Mouse (Mus musculus): ENCODE data around the gene Pigv. TPM values are rescaled to one million over a fixed set of nuclear protein-coding genes. Genes with fewer than 3 reads are reported as not detected.

Gene Pigv
- 10 to 100 TPM; 10.8 to 11.3 TPM for total RNA-seq (2021)

DNA sequence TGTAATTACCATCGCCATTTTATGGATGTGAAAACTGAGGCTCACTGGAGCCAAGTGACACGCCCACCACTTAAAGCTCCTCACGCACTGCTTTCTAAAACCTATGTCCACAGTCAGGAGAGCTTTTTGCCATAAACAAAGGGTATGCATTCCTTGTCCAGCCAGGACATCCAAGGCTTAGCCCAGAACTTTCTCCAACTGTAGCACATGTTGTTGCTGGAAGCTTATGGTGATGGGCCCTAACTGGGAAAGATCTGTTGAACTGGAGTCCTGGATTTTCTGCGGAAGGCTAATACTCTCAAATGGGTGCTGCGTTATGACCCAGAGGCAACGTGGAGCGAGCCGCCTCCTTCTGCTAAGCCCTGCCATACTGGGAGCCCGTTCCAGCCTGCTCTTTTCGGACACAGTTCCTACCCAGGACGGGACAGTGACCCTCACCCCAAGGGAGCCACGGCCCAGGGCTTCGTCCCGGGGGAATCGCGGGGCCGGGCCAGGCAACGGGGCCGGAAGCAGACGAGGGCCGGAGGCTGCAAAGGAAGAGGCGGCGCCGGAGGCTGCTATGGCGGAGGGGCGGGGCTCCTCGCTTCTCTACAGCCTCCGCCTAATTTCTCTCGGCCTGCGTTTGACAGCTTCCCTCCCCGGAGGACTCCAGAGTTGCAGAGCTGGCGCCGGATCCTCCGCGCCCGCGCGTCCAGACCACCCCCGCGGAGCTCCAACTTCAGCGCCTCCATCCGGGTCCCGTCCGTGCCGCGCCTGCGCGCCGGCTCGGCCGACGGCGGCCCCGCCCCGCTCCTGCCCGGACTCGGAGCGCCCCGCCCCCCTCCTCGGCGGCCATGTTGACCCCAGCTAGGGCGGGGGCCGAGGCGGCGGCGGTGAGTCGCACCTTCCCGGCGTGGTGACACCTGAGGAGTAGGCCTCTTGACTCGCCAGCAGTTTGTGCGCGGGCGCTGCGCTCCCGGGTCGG, at the start of gene Pigv:
TSS of gene Pigv (minus strand) at position 767 of the 964 bp plus-strand sequence.
- intact Hi-C loops (cut with DNase I), result loop anchor here (1.0 to 5.0 kb wide), 6 partner anchors 79 to 235 kb away; no protein-coding TSS in a partner anchor
- DNase-seq, result peak; percentile 94 to 99

DNA sequence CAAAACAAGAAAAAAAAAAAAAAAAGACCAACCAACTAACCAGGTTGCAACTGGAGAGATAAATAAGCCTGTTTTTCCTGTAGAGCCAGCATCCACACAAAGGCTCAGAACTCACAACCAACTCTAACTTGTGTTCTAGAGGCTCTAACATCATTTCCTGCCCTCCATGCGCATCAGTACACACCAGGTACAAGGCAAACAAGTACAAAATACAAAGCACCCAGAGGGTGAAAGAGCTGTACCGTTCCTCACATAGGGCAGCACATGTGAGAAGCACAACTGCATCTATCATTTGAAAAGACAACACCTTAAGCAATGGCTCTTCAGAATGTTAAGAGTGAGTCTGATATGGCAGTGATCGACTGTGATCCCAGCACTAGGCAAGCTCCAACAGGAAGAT, 47.3 kb upstream of the Pigv start:
- intact Hi-C loops (cut with DNase I), result no loop called here
- no peak for DNase-seq

DNA sequence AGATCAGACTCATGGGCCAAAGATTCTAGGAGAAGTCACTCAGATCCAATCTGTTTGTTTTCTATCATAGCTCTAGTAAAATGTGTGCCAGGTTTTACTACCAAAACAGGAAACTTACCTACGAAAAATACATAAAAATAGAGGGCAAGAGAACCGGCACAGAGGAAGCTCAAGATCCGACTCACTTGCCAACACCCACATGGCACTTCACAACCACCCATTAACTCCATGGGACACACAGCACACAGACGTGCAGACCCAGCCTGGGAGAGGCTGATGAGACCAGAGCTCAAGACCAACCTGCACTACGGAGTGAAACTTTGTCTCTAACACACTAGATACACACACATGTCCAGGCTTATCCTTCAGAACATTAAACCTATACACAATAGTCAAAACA, 40.3 kb upstream of the Pigv start:
- DNase-seq, result no peak

DNA sequence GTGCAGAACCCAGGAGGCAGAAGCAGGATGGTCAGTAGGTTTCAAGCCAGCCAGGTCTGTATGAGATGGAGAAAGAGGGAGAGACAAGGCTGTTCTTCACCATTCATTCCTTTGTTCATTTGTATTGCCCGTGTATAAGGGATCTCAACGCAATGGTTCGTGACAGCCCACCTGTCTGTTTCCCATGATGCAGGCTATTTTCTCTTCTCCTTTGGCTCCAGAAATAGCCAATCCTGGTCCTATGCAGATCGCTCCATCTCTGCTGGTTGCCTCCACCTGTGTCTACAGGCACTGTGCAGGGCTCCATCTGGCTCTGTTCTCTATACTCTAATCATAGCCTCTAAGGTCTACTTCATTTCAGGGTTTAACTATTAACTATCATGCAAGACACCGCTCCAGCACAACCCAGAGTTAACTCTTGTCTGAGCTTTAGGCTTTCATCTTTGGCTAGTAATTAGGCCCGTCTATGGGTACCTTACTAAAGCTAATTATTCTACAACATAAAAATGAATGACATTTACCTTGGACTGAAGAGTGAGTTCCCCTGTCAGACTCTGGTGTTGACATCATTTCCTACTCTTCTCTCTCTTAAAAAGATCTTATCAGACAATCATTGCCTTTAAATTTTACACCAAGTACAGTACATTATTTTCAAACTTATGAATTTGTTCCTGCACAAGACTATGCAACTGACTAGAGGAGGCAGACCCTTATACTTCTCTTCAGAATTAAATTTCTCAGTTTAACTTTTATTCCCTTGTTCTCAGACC, 39.0 kb upstream of the Pigv start:
- no peak for DNase-seq
- intact Hi-C loops (cut with DNase I), result no loop called here

More for the DNA sequence above, 40.3 kb upstream of the Pigv start:
- intact Hi-C loops (cut with DNase I), result no loop called here

DNA sequence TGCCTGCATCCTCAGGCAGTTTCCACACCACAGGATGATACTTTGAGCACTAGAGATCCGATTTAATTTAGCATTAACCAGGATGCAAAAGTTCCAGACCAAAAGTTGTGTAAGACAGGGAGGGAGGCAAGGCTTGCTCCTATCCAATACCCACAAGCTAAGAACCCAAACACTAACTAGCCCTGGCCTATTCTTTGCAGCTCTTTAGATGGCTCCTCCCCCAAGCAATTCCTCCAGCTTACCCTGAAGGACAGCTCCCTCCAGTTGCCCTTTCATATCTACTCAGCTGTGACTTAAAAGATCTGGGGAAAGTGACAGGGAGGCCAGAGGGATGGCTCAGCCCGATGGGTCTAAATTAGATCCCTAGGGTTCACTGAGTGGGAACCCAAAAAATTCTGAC, 36.9 kb upstream of the Pigv start:
- no peak for DNase-seq
- intact Hi-C loops (cut with DNase I), result loop anchor here (2.0 kb wide), 1 partner anchor 13 kb away; no protein-coding TSS in a partner anchor

DNA sequence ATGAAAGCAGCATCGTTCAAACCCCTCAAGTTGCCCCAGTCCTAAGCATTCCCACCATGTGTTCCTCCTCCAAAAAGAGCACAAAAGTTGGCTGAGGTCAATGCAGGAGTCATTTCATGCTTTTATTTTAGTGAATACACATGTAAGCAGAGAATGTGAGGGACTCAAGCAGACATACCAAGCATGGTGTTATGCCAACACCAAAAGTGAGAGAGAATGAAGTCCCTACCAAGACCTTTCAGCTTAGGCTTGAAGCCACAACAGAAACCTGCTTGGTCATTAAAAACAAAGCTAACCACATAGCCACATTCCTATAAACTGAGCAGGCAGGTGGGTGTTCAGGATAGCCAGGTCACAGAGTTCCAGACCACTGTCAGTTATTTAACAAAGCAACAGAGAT, 35.0 kb upstream of the Pigv start:
- no peak for DNase-seq
- intact Hi-C loops (cut with DNase I), result loop anchor here (1.0 to 2.0 kb wide), 3 partner anchors 21 to 45 kb away; no protein-coding TSS in a partner anchor

DNA sequence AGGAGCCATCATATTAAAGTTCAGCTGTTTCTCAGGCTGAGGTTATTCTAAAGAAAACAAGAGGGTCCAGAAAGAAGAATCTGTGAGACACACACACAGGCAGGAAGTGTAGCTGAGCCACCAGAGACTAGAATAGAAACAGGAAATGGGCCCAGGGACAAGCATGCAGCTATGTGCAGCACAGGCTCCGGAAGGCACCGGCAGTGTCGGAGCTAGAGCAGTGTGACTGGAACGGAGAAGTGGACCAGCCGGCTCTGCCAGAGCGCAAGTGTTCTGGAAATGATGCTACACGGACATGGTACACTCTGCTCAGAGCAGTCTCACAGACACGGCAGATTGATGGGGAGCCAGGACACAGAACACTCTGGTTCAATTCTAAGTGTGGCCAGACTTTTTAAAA, 34.5 kb upstream of the Pigv start:
- intact Hi-C loops (cut with DNase I), result loop anchor here (1.0 to 2.0 kb wide), 3 partner anchors 21 to 46 kb away; no protein-coding TSS in a partner anchor
- peak; percentile 71 to 77 for DNase-seq

DNA sequence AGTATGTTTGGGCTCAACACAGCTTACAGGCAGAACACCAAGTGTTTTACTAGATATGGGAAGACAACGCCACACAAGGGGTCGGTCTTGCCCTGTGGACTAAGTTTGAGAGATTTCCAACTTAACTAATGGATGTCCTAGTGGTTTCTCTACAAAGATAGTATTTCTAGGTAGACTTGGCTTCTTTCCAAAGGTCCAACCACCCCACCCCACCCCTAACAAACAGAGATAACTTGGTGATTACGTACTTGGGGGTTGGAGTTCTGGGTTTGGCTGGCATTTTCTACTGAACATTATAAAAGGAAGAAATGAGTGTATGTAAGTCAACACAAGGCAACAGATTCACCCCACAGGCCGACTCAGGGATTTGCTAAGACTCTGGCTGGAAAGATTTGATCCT, 32.6 kb upstream of the Pigv start:
- no peak for DNase-seq
- intact Hi-C loops (cut with DNase I), result no loop called here

DNA sequence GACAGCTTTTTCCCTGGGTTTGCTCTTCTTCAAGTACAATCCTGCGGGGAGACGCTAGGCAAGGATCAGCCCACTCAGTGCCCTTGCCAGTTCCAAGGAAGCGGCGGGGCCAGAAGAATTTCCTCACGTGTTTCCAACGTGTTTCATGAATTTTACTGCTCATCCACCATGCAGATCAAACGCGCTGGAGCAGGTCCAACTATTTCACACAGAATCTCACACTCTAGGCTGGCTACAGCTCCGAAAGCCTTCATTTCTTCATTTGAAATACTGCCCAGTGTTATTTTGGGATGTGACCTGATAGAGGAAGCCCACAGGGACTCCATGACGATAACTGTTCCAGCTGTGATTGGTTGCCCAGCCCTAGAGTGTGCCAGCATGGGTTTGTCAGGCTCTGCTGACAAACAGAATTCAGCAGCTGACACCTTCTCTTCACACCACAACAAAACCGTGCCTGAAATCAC, 28.5 kb upstream of the Pigv start:
- intact Hi-C loops (cut with DNase I), result no loop called here
- DNase-seq, result peak; percentile 58 to 73

DNA sequence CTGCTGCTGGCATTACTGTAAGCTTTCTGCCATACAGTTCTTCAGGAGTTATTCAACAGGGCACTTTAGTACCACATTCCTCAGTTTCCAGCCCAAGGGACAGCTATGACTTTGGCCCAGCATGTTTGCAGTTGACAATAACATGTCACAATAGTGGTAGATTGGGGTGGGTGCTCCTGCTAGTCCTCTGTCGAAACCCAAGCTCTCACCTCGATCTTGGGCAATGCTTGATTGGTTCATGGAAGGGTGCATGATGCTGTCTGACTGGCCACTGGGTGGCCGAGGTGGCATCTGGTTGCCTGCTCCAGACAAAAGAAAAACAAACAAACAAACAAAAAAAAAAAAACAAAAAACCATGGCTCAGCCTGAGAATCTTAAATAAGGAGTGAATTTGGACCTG, 22.9 kb upstream of the Pigv start:
- DNase-seq, result no peak
- intact Hi-C loops (cut with DNase I), result no loop called here

DNA sequence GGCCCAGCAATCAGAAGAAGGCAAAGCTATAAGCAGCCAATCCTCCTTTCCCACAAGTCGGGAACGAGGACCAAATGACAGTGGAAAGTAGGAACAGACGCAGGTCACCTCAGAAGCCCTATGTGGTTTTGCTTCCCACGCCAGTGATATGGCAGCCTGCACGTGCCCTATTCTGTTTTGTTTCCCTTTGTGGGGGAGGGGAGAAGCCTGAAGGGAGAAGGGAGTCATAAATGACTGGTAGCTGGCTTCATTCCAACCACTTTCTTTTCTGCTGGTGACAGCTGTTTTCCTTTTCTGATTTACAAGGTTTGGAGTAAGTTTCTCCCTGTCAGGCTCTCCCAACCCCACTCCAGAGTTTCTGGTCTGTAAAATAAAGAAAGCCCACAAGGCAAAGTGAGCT, 17.8 kb upstream of the Pigv start:
- intact Hi-C loops (cut with DNase I), result loop anchor here (5.0 kb wide), 1 partner anchor 37 kb away; no protein-coding TSS in a partner anchor
- no peak for DNase-seq

DNA sequence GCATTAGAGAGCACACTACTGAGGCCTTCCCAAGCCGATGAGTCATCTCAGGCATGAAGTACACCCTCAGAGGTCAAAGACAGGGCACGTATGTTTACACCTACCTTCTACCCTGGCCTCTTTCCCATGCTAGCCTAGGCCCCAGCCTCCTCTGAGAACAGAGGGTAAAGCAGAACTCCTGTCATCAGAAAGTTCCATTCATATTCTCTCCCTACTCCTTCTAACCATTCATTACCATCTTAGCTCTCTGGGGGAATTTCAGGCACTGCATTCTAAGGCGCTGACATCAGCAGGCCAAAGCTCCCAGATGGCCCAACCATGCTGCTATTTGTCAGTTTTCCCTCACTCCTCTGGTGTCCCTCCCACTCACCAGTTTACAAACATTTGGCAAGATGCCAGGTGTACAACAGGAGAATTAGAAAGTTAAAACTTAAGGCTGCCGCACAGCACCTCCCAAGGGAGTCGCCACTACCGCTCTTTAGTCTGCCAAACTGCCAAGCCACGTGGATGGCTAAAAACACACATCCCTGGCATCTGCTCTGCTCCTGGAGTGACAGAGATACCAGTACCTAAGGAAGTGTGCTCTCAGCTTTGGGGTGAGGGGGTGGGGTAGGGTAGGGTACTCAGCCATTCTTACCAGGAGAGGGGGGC, 16.1 kb upstream of the Pigv start:
- peak in 1 of 2 experiments; percentile 49 for DNase-seq
- intact Hi-C loops (cut with DNase I), result no loop called here

DNA sequence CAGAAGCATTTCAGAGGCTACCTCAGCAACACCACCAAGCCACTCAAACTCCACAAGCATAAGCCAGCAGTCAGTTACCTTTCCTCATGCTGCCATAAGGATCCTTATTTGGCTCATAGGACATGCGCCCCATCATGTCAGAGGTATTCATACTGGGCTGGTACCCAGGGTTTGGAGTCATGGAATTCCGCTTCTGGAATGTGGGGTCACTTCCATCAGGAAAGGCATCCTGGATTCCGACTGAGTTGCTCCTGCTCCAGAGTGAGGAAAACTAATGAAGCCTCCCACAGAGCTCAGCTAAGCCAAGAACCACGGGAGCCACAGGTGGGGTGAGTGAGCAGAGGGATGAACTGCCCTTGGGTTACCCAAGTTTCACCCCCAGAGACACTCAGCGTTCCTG, 14.7 kb upstream of the Pigv start:
- intact Hi-C loops (cut with DNase I), result no loop called here

DNA sequence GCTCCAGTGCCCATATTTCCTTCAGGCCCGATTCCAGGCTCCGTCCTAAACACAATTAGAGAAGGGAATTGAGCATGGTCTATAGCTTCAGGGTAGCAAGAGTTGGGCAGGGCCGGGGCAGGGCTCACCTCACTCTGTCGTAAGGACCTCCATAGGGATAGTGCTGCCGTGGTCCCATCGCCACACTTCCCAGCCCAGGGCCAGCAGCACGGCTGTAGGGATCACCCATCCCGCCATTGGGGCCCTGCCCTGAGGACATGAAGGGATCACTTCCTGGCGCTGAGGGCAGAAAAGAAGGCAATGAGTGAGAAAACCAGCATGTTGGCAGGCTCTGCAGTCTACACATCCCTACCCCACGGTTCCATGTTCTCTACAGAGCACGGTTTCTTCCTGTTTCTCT, 14.1 kb upstream of the Pigv start:
- intact Hi-C loops (cut with DNase I), result no loop called here
- DNase-seq, result no peak

More for the DNA sequence above, 14.7 kb upstream of the Pigv start:
- no peak for DNase-seq

DNA sequence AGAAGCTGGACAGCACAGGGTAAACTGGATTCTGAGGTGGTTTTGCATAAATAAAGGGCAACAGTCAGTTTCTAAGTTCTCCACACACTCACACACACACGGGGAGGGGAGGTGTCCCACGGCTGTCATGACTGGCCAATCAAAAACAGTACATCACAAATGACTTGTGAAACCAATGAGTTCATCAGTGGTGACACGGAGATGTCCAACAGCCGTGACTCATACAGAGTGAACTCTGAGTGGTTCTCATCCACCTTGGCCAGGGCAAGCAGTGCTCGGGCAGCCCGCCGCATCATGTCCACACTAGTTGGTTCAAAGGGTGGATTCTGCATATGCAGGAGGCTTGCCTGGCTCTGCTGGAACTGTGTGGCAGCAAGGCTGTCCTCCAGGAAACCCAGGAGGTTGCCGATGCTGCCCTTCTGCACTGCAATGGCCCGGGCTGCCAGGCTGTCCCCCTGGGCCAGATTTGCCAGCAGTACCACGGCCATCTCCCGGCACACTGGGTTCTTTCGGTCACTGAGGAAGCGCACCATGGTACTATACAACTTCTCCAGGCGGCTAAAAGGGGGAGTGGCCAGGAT, 7.8 kb upstream of the Pigv start:
- intact Hi-C loops (cut with DNase I), result no loop called here
- no peak for DNase-seq

DNA sequence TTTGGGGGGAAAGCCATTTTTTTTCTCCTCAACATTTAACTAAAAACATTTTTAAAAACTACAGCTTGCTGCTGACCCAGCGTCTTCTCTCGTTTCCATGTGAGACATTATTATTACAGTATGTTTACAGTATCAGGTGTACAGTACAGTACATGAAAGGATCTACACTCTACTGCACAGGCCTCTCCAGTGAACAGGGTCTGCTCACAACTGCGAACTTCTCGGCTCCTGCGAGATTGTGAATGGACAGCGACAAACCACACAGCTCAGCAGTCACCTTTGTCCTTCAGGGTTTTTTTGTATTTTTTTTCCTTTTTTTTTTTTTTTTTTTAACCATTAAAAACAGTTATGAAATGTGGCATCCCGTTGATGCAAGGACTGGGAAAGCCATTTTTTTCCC, 7.2 kb upstream of the Pigv start:
- DNase-seq, result no peak
- intact Hi-C loops (cut with DNase I), result no loop called here

DNA sequence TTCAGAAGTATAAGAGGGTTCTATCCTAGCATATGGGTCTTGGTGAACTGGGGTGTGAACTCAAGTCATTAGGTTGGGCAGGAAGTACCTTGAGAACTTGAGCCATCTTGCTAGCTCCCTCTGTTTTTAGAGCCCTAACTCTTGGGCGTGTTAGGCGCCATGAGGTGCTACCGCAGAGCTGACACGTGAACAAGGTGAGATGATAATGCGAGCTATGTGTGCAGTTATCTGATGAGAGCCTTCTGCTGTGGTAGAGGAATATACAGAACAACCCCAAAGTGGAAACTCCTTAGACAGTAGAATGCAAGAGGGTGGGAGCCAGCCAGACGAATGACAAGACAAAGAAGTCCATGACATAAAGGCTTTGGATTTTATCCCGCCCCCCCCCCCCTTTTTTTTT, 4.8 kb upstream of the Pigv start:
- intact Hi-C loops (cut with DNase I), result loop anchor here (2.0 kb wide), 1 partner anchor 30 kb away; no protein-coding TSS in a partner anchor

DNA sequence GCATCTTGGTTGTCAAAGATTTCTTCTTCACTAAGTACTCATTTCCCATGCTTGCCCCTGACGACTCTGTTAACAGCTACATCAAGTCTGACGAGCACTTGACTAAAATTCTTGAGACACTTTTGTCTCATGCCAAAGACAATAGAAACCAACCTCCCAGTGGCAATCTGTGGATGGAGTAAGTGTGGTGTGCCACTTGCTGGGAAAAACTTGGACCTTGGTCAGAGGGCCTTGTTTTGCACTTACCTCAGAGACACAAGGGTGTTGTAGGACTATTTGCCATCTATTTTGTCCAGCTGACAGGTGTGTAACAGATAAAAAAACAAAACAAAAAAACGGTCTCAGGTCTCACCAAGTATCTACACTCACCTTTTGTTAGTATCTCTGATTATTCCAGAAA, 3.7 kb upstream of the Pigv start:
- no peak for DNase-seq
- intact Hi-C loops (cut with DNase I), result loop anchor here (2.0 kb wide), 1 partner anchor 31 kb away; no protein-coding TSS in a partner anchor

More for the DNA sequence above, 4.8 kb upstream of the Pigv start:
- no peak for DNase-seq

DNA sequence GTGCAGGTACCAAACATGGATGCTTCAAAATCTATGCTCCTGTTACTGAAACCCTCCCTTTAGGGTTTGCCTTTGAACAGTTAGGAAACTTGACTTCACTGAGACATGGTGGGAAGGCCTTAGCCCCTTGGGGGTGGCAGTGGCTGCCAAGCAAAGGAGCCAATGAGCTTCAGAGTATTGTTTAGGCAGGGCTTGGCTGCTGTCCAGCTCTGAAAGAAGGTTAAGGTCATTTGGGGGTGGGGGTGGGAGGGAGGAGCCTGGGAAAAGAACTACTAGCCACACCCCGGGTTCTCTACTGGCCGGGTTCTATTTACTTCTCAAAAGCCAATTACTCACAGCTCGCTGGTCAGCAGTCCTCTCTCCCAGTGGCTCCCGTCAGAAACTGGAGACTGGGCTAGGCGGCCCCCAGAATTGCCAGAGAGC, 3.2 kb upstream of the Pigv start:
- peak; percentile 53 to 60 for DNase-seq
- intact Hi-C loops (cut with DNase I), result loop anchor here (2.0 kb wide), 1 partner anchor 31 kb away; no protein-coding TSS in a partner anchor

DNA sequence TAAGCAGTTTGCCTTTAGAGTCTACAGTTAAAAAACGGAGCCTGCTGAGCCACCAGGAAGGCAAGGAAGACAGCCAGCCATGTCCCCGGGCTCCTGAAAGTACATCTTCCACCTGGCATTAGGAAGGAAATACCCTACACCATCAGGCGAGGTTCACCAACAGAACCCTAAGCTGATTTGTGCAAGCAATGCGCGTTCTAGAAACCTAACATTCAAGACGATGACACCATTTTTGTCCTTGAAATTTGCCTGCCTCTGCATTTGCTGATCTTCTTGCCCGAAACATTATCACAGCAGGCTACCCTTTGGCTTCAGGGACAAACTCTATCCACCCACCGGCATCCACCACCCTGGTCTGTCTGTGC, 1.9 kb upstream of the Pigv start:
- intact Hi-C loops (cut with DNase I), result loop anchor here (1.0 to 5.0 kb wide), 2 partner anchors 55 to 233 kb away; no protein-coding TSS in a partner anchor

More for the DNA sequence above, 1.9 kb upstream of the Pigv start:
- no peak for DNase-seq
